Mouse (Mus musculus) kidney, adult 2 months (tissue): Measurements from ENCODE around the gene Dvl2.

Experiments used
- CTCF ChIP-seq: fragments of 200-500 bp; conservative IDR thresholded peaks from 2 replicates; pipeline ENCODE4 v1.5.1; 2011; ENCODE audit warnings: low read depth, mild to moderate bottlenecking, control low read depth, low read length, moderate library complexity, mixed read lengths; ENCODE audit not compliant: insufficient read depth, insufficient read length
- POLR2A ChIP-seq: fragments of 200-500 bp; IDR thresholded peaks from one replicate; pipeline ENCODE4 v1.6.1; 2011; ENCODE audit warnings: low read depth, low read length, control low read depth

- TF ChIP-seq CTCF: no peak
- no peak for TF ChIP-seq POLR2A
These were observed 24.1 kb upstream of the Dvl2 start for GRCm38 (mm10) chr11:69976271-69976670.
